Mouse (Mus musculus): ENCODE measurements around the gene L3mbtl3. TPM values are rescaled to one million over a fixed set of nuclear protein-coding genes. Genes with fewer than 3 reads are reported as not detected.

Gene L3mbtl3
- total RNA-seq, 1 experiment from 2014 or later: 24.9 TPM

GRCm38 (mm10) chr10:26263744-26264459, 111.9 kb downstream of the L3mbtl3 start:
- ATAC-seq (replicated peaks; ENCODE audit: insufficient number of reproducible peaks, low FRiP score, low TSS enrichment, poor library complexity, severe bottlenecking): no peak

DNA sequence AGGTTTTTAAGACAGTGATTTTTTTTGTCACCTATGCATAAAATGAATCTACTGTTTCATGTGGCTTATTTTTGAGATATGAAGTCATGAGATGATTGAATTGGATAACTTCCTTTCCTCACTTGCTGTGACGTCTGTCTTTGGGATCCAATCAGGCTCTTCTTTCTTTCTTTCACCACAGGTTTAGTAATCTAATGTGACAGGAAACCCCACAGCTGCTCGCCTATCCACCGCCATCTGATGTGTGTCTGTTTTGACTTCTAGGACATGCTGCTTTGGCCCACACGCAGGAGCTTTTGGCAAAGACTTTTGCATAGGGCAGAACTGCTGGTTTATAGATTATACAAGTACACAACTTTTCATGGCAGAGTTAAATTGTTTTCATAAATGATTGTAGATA, 115.9 kb downstream of the L3mbtl3 start:
- ATAC-seq (replicated peaks; ENCODE audit: insufficient number of reproducible peaks, low FRiP score, low TSS enrichment, poor library complexity, severe bottlenecking): no peak

GRCm38 (mm10) chr10:26249426-26250165, 126.2 kb downstream of the L3mbtl3 start:
- ATAC-seq (replicated peaks; ENCODE audit: insufficient number of reproducible peaks, low FRiP score, low TSS enrichment, poor library complexity, severe bottlenecking): no peak

GRCm38 (mm10) chr10:26244466-26244865, 131.3 kb downstream of the L3mbtl3 start:
- no peak for ATAC-seq (replicated peaks; ENCODE audit: insufficient number of reproducible peaks, low FRiP score, low TSS enrichment, poor library complexity, severe bottlenecking)

GRCm38 (mm10) chr10:26243203-26243602, 132.6 kb downstream of the L3mbtl3 start:
- no peak for ATAC-seq (replicated peaks; ENCODE audit: insufficient number of reproducible peaks, low FRiP score, low TSS enrichment, poor library complexity, severe bottlenecking)

- no peak for ATAC-seq (replicated peaks; ENCODE audit: insufficient number of reproducible peaks, low FRiP score, low TSS enrichment, poor library complexity, severe bottlenecking)
These were observed 136.7 kb downstream of the L3mbtl3 start for GRCm38 (mm10) chr10:26239090-26239489.

GRCm38 (mm10) chr10:26238559-26238958, 137.2 kb downstream of the L3mbtl3 start:
- no peak for ATAC-seq (replicated peaks; ENCODE audit: insufficient number of reproducible peaks, low FRiP score, low TSS enrichment, poor library complexity, severe bottlenecking)

DNA sequence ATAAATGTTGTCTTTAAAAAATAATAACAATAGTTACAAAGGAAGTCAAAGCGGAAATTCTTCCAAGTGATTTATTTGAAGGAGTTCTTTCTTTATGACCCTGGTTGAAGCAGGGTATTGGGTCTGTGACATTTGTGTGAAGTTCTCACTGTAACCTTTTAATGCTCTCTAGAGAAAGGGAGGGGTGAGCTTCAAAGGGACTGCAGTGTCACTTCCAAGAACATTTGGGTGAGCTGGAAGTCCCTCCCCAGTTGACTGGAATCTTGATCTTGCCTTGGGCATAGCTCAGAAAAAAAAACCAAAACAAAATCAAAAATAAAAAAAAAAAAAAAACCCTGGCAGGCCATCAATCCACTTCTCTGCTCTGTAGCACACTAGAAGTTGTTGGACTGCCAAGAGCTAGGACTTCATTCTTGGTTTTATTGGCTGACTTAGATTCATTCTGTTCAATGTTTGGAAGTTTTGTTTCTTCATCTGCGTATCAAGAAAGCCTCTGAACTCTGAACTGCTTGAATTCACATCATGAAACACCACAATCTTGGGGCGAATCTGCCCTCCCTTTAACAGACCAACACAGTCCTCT, 143.6 kb downstream of the L3mbtl3 start:
- ATAC-seq (replicated peaks; ENCODE audit: insufficient number of reproducible peaks, low FRiP score, low TSS enrichment, poor library complexity, severe bottlenecking): no peak

DNA sequence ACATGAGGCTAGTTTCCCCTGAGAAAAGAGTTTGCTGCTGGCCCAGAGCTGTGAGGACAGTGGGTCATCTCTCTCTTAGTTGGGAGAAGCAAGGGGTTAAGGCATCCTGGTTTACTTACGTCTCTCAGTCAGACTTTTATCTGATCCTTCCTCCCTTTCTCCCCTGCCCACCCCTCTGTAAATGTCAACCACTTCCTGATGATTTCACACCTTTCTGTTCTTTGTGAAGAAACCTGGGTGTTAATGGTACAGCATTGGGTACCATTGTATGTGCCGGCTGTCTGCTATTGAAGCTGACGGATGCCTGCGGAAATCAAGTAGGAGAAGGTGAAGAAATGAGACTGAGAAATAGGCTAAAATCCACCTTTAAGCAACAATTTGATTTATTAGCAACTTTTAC, 146.3 kb downstream of the L3mbtl3 start, which contains the start of gene Samd3:
Gene Samd3, plus strand, starts transcription at position 220 of the 400 bp plus-strand sequence.
- peak; percentile 76; the same call in 1 of the 2 replicates for ATAC-seq (replicated peaks; ENCODE audit: insufficient number of reproducible peaks, low FRiP score, low TSS enrichment, poor library complexity, severe bottlenecking)

DNA sequence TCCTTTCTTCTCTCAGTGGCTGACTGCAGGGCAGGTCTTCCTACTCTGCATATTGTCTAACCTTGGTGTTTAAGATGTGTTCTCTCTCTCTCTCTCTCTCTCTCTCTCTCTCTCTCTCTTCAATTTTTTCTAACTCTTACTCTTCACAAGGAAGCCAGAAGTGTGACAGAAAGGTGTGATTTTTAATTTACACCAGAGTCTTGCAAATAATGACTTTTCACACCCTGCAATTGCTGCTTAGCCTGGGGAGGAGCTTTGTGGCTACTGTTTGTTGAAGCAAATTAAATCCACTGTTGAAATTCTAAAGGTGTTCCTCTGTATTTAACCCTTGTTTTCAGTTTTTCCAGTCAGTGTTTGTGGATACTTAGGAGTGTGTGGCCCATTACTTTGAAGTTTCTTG, 147.6 kb downstream of the L3mbtl3 start:
- no peak for ATAC-seq (replicated peaks; ENCODE audit: insufficient number of reproducible peaks, low FRiP score, low TSS enrichment, poor library complexity, severe bottlenecking)

DNA sequence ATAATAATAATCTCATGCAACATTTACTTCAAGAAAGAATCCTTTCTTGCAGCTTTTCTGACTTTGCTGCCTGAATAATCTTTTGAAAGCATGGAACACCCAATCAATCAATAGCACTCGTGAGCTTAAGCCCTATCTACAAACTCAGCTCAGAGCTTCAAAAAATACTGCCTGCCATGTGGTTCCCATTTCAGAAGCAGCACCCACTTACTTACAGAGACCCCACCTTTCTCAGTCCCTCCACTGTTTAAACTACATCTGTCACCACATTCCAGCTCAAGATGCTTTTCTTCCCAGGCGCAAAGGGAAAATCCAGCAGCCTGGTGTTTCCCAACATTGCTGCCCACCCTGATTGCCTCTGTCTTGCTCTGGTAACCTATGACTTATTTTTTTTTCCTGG, 149.0 kb downstream of the L3mbtl3 start:
- no peak for ATAC-seq (replicated peaks; ENCODE audit: insufficient number of reproducible peaks, low FRiP score, low TSS enrichment, poor library complexity, severe bottlenecking)

DNA sequence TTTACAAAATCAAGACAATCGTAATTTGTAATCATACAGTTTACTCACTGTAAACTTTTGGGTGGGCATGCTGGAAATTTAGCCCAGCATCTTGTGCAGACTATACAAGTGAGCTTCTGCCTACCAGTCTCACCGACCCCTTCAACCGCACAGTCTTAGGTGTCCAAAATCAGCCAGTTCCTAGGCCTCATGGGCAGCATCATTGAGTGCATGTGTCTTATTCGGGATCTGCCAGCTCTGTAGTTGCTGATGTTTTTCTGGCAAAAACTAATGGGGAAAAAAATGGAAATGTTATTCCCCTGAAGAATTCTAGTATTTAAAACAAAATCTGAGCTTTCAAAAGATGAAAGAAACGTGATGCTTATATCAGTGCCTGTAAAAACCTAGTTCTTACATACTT, 149.5 kb downstream of the L3mbtl3 start:
- no peak for ATAC-seq (replicated peaks; ENCODE audit: insufficient number of reproducible peaks, low FRiP score, low TSS enrichment, poor library complexity, severe bottlenecking)

Other genes with a start within 250 kb of the L3mbtl3 start
- gene Samd3, start 146.3 kb downstream of the L3mbtl3 start, total RNA-seq (2017): 40.3 to 266 TPM (median 54.9 TPM) in 3 replicates

Measured in monocyte, adult 5-6 weeks (primary cell).